Mouse (Mus musculus): ENCODE data around the gene Itgb2. TPM values are rescaled to one million over a fixed set of nuclear protein-coding genes. Genes with fewer than 3 reads are reported as not detected.

Gene Itgb2
- total RNA-seq, 1 experiment: 0.54 TPM

GRCm38 (mm10) chr10:77544916-77545315 lies 14.9 kb downstream of the Itgb2 start:
- no peak for DNase-seq (ENCODE audit: low read depth, low spot score)
- in situ Hi-C loops (cut with MboI; ENCODE audit: low sequenced_read_pairs in 2 of 2, unreplicated experiment in 2 of 2): no loop called here
- no peak overlapping the region for H3K9ac ChIP-seq (ENCODE audit: insufficient read depth, low read depth, low read length, poor library complexity, severe bottlenecking)
- no peak overlapping the region for H3K4me3 ChIP-seq (ENCODE audit: insufficient read depth in 1 of 2, low read depth in 1 of 2, low read length in 2 of 2, poor library complexity in 1 of 2, severe bottlenecking in 1 of 2)
- H3K27ac ChIP-seq (ENCODE audit: insufficient read depth, low read depth, low read length, poor library complexity, severe bottlenecking): no peak overlapping the region
- TF ChIP-seq ZC3H11A (IDR thresholded peaks at IDR 0.05; ENCODE audit: borderline replicate concordance, low read depth, low read length) (no peak), HCFC1 (IDR thresholded peaks at IDR 0.05; ENCODE audit: borderline replicate concordance, insufficient read depth, low read length) (no peak), ZNF384 (IDR thresholded peaks at IDR 0.05; ENCODE audit: low read depth, low read length) (no peak), MAFK (IDR thresholded peaks at IDR 0.05; ENCODE audit: insufficient read depth, low read depth, low read length) (no peak), CHD2 (IDR thresholded peaks at IDR 0.05; ENCODE audit: low read depth, low read length) (no peak)
- no peaks in the 10 kb centered on the region for H3K36me3 ChIP-seq (ENCODE audit: control insufficient read depth, insufficient read depth, low read length, poor library complexity, severe bottlenecking)
- H3K9me3 ChIP-seq (ENCODE audit: control insufficient read depth, insufficient read depth, low read depth, low read length): no peaks in the 10 kb centered on the region
- H3K4me1 ChIP-seq (ENCODE audit: control insufficient read depth in 2 of 2, insufficient read depth in 2 of 2, low read length in 2 of 2, poor library complexity in 1 of 2): no peaks in the 10 kb centered on the region

DNA sequence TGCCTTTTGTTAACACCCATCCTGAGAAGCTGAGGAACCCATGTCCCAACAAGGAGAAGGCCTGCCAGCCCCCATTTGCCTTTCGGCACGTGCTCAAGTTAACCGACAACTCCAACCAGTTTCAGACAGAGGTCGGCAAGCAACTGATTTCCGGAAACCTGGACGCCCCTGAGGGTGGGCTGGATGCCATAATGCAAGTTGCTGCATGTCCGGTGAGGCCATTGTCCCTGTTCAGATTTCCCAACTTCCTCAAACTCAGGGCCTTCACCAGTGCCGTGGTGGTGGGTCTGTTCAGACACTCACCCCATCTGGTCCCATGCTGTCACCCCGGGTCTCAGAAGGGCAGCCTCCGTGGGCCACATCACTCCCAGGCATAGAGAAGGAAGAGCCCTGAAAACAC lies 18.5 kb downstream of the Itgb2 start:
- no peaks in the 10 kb centered on the region for H3K36me3 ChIP-seq (ENCODE audit: control insufficient read depth, insufficient read depth, low read length, poor library complexity, severe bottlenecking)
- TF ChIP-seq ZNF384 (IDR thresholded peaks at IDR 0.05; ENCODE audit: low read depth, low read length): no peak
- no peak for TF ChIP-seq CHD2 (IDR thresholded peaks at IDR 0.05; ENCODE audit: low read depth, low read length)
- TF ChIP-seq HCFC1 (IDR thresholded peaks at IDR 0.05; ENCODE audit: borderline replicate concordance, insufficient read depth, low read length): no peak
- no peak for TF ChIP-seq ZC3H11A (IDR thresholded peaks at IDR 0.05; ENCODE audit: borderline replicate concordance, low read depth, low read length)
- TF ChIP-seq MAFK (IDR thresholded peaks at IDR 0.05; ENCODE audit: insufficient read depth, low read depth, low read length): no peak
- in situ Hi-C loops (cut with MboI; ENCODE audit: low sequenced_read_pairs in 2 of 2, unreplicated experiment in 2 of 2): no loop called here
- H3K4me1 ChIP-seq (ENCODE audit: control insufficient read depth in 2 of 2, insufficient read depth in 2 of 2, low read length in 2 of 2, poor library complexity in 1 of 2): peaks cover 0 to 2% of the 10 kb centered on the region in 2 experiments; a peak in 1 of 4 replicates
- no peak for DNase-seq (ENCODE audit: low read depth, low spot score)
- H3K27ac ChIP-seq (ENCODE audit: insufficient read depth, low read depth, low read length, poor library complexity, severe bottlenecking): no peak overlapping the region
- H3K9me3 ChIP-seq (ENCODE audit: control insufficient read depth, insufficient read depth, low read depth, low read length): no peaks in the 10 kb centered on the region
- no peak overlapping the region for H3K9ac ChIP-seq (ENCODE audit: insufficient read depth, low read depth, low read length, poor library complexity, severe bottlenecking)
- H3K4me3 ChIP-seq (ENCODE audit: insufficient read depth in 1 of 2, low read depth in 1 of 2, low read length in 2 of 2, poor library complexity in 1 of 2, severe bottlenecking in 1 of 2): no peak overlapping the region

- DNase-seq (ENCODE audit: low read depth, low spot score): no peak
- H3K36me3 ChIP-seq (ENCODE audit: control insufficient read depth, insufficient read depth, low read length, poor library complexity, severe bottlenecking): no peaks in the 10 kb centered on the region
- H3K9me3 ChIP-seq (ENCODE audit: control insufficient read depth, insufficient read depth, low read depth, low read length): no peaks in the 10 kb centered on the region
- in situ Hi-C loops (cut with MboI; ENCODE audit: low sequenced_read_pairs in 2 of 2, unreplicated experiment in 2 of 2): no loop called here
- H3K4me3 ChIP-seq (ENCODE audit: insufficient read depth in 1 of 2, low read depth in 1 of 2, low read length in 2 of 2, poor library complexity in 1 of 2, severe bottlenecking in 1 of 2): no peak overlapping the region
- H3K9ac ChIP-seq (ENCODE audit: insufficient read depth, low read depth, low read length, poor library complexity, severe bottlenecking): no peak overlapping the region
- no peak overlapping the region for H3K27ac ChIP-seq (ENCODE audit: insufficient read depth, low read depth, low read length, poor library complexity, severe bottlenecking)
- H3K4me1 ChIP-seq (ENCODE audit: control insufficient read depth in 2 of 2, insufficient read depth in 2 of 2, low read length in 2 of 2, poor library complexity in 1 of 2): peaks cover 0 to 2% of the 10 kb centered on the region in 2 experiments; a peak in 1 of 4 replicates
- TF ChIP-seq ZNF384 (IDR thresholded peaks at IDR 0.05; ENCODE audit: low read depth, low read length): no peak
- no peak for TF ChIP-seq CHD2 (IDR thresholded peaks at IDR 0.05; ENCODE audit: low read depth, low read length)
- no peak for TF ChIP-seq MAFK (IDR thresholded peaks at IDR 0.05; ENCODE audit: insufficient read depth, low read depth, low read length)
- TF ChIP-seq HCFC1 (IDR thresholded peaks at IDR 0.05; ENCODE audit: borderline replicate concordance, insufficient read depth, low read length): no peak
- no peak for TF ChIP-seq ZC3H11A (IDR thresholded peaks at IDR 0.05; ENCODE audit: borderline replicate concordance, low read depth, low read length)
Observed at GRCm38 (mm10) chr10:77550874-77551273, 20.8 kb downstream of the Itgb2 start.

DNA sequence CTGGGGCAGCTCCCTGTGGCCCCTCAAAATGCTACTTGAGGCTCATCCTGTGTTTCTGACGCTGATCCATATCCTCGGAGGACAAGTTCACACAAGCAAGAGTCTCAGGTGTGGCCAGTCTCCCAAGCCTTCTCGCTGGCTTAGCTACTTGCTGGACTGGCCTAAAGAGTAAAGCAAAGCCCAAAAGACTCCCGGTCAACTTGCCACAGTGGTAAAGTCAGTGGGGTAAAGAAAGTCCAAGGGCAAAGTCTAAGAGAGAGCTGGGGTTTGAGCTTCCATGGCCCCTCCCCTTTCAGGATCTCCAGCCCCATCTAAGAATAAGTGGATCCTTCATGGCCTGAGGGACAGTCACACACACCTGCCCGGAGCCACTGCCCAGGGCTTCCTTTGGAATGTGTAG lies 22.1 kb downstream of the Itgb2 start:
- in situ Hi-C loops (cut with MboI; ENCODE audit: low sequenced_read_pairs in 2 of 2, unreplicated experiment in 2 of 2): no loop called here
- peaks cover 0 to 2% of the 10 kb centered on the region in 2 experiments; a peak in 1 of 4 replicates for H3K4me1 ChIP-seq (ENCODE audit: control insufficient read depth in 2 of 2, insufficient read depth in 2 of 2, low read length in 2 of 2, poor library complexity in 1 of 2)
- no peak overlapping the region for H3K9ac ChIP-seq (ENCODE audit: insufficient read depth, low read depth, low read length, poor library complexity, severe bottlenecking)
- no peak for DNase-seq (ENCODE audit: low read depth, low spot score)
- TF ChIP-seq MAFK (IDR thresholded peaks at IDR 0.05; ENCODE audit: insufficient read depth, low read depth, low read length): no peak
- no peak for TF ChIP-seq HCFC1 (IDR thresholded peaks at IDR 0.05; ENCODE audit: borderline replicate concordance, insufficient read depth, low read length)
- no peak for TF ChIP-seq CHD2 (IDR thresholded peaks at IDR 0.05; ENCODE audit: low read depth, low read length)
- TF ChIP-seq ZC3H11A (IDR thresholded peaks at IDR 0.05; ENCODE audit: borderline replicate concordance, low read depth, low read length): no peak
- TF ChIP-seq ZNF384 (IDR thresholded peaks at IDR 0.05; ENCODE audit: low read depth, low read length): no peak
- H3K36me3 ChIP-seq (ENCODE audit: control insufficient read depth, insufficient read depth, low read length, poor library complexity, severe bottlenecking): no peaks in the 10 kb centered on the region
- H3K4me3 ChIP-seq (ENCODE audit: insufficient read depth in 1 of 2, low read depth in 1 of 2, low read length in 2 of 2, poor library complexity in 1 of 2, severe bottlenecking in 1 of 2): no peak overlapping the region
- H3K27ac ChIP-seq (ENCODE audit: insufficient read depth, low read depth, low read length, poor library complexity, severe bottlenecking): no peak overlapping the region
- H3K9me3 ChIP-seq (ENCODE audit: control insufficient read depth, insufficient read depth, low read depth, low read length): no peaks in the 10 kb centered on the region

GRCm38 (mm10) chr10:77553285-77553684 lies 23.2 kb downstream of the Itgb2 start:
- TF ChIP-seq HCFC1 (IDR thresholded peaks at IDR 0.05; ENCODE audit: borderline replicate concordance, insufficient read depth, low read length): no peak
- no peak for TF ChIP-seq MAFK (IDR thresholded peaks at IDR 0.05; ENCODE audit: insufficient read depth, low read depth, low read length)
- TF ChIP-seq ZNF384 (IDR thresholded peaks at IDR 0.05; ENCODE audit: low read depth, low read length): no peak
- no peak for TF ChIP-seq CHD2 (IDR thresholded peaks at IDR 0.05; ENCODE audit: low read depth, low read length)
- TF ChIP-seq ZC3H11A (IDR thresholded peaks at IDR 0.05; ENCODE audit: borderline replicate concordance, low read depth, low read length): no peak
- no peak overlapping the region for H3K9ac ChIP-seq (ENCODE audit: insufficient read depth, low read depth, low read length, poor library complexity, severe bottlenecking)
- in situ Hi-C loops (cut with MboI; ENCODE audit: low sequenced_read_pairs in 2 of 2, unreplicated experiment in 2 of 2): no loop called here
- no peaks in the 10 kb centered on the region for H3K36me3 ChIP-seq (ENCODE audit: control insufficient read depth, insufficient read depth, low read length, poor library complexity, severe bottlenecking)
- no peak for DNase-seq (ENCODE audit: low read depth, low spot score)
- H3K9me3 ChIP-seq (ENCODE audit: control insufficient read depth, insufficient read depth, low read depth, low read length): no peaks in the 10 kb centered on the region
- H3K27ac ChIP-seq (ENCODE audit: insufficient read depth, low read depth, low read length, poor library complexity, severe bottlenecking): no peak overlapping the region
- peaks cover 0 to 2% of the 10 kb centered on the region in 2 experiments; a peak in 1 of 4 replicates for H3K4me1 ChIP-seq (ENCODE audit: control insufficient read depth in 2 of 2, insufficient read depth in 2 of 2, low read length in 2 of 2, poor library complexity in 1 of 2)
- H3K4me3 ChIP-seq (ENCODE audit: insufficient read depth in 1 of 2, low read depth in 1 of 2, low read length in 2 of 2, poor library complexity in 1 of 2, severe bottlenecking in 1 of 2): no peak overlapping the region
